Mouse (Mus musculus) small intestine, adult 2 months (tissue): Measurements from ENCODE around the gene Reck.

Experiments used
- CTCF ChIP-seq: fragments of 200-500 bp; IDR thresholded peaks from 2 replicates; pipeline ENCODE4 v1.5.1; 2012; ENCODE audit warnings: low read depth, mild to moderate bottlenecking, control low read depth, inconsistent platforms, low read length, moderate library complexity, mixed read lengths; ENCODE audit not compliant: insufficient replicate concordance, insufficient read length; ENCODE audit errors: extremely low read depth
- POLR2A ChIP-seq: fragments of 200-500 bp; IDR thresholded peaks from 2 replicates; pipeline ENCODE4 v1.6.1; 2012; ENCODE audit warnings: low read depth, mild to moderate bottlenecking, control low read depth, inconsistent platforms, low read length, moderate library complexity

GRCm38 (mm10) chr4:43936749-43937674 is 61.7 kb downstream of the Reck start:
- TF ChIP-seq POLR2A (no peak), CTCF (no peak)
